Mouse (Mus musculus) megakaryocyte, embryonic 14.5 days (primary cell): ENCODE data around the gene Rnasek. TPM values are rescaled to one million over a fixed set of nuclear protein-coding genes. Genes with fewer than 3 reads are reported as not detected.

ENCODE experiments used
- H3K27me3 ChIP-seq: replicated peaks from 2 replicates; pipeline ENCODE3; 2012; ENCODE audit warnings: inconsistent platforms
- H3K36me3 ChIP-seq: replicated peaks from 2 replicates; pipeline ENCODE3; 2012; ENCODE audit warnings: low read length, inconsistent platforms, mixed read lengths
- H3K4me1 ChIP-seq: 2 replicates; pipeline ENCODE4 v1.6.1; 2012; ENCODE audit warnings: inconsistent platforms
- H3K4me3 ChIP-seq: replicated peaks from 2 replicates; pipeline ENCODE3; 2012; ENCODE audit warnings: moderate library complexity, mild to moderate bottlenecking, inconsistent platforms
- H3K9me3 ChIP-seq: 2 replicates; pipeline ENCODE4 v1.6.1; 2012; ENCODE audit warnings: inconsistent platforms
- FLI1 ChIP-seq: IDR thresholded peaks from 2 replicates; pipeline ENCODE4 v1.6.1; 2012; ENCODE audit warnings: low read length, inconsistent platforms, mixed read lengths
- GATA1 ChIP-seq: IDR thresholded peaks from 3 replicates; pipeline ENCODE4 v1.6.1; 2012; ENCODE audit warnings: mixed read lengths, low read length, inconsistent platforms, borderline replicate concordance
- polyA plus RNA-seq: library from polyadenylated mRNA; stranded (reverse); fragments of >175 nt; gene quantifications from 2 replicates; pipeline ENCODE4 v1.2.3, GENCODE M21; 2012; ENCODE audit warnings: low replicate concordance; ENCODE audit not compliant: insufficient read depth

The Rnasek gene
- polyA plus RNA-seq, 1 experiment: 1,064 TPM

DNA sequence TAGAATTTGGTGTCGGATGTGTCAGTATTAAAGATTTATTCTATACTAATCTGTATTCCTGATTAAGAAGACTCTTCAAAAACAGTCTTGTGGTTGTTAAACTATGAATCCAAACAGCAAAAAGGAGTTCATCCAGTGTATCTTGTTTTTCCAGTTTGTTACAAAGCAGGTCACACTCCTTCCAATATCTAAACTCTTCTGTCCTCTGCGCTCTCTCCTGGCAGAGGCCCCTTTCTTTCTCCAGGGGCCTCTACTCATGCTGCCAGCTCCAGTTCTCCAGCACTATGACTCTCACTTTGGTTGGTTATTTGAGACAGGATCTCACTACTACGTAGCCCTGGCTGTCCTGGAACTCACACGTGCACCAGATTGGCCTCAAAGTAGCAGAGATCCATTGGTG is 26.2 kb upstream of the Rnasek start:
- Histone ChIP-seq H3K4me3 (no peak overlapping the region), H3K9me3 (peaks cover 13% of the 10 kb centered on the region; the same call in 1 of the 2 replicates), H3K27me3 (peaks cover 2% of the 10 kb centered on the region), H3K4me1 (peaks cover 45% of the 10 kb centered on the region), H3K36me3 (peaks cover 38% of the 10 kb centered on the region)
- TF ChIP-seq FLI1 (no peak), GATA1 (no peak)

- Histone ChIP-seq H3K9me3 (peaks cover 19% of the 10 kb centered on the region; the same call in 1 of the 2 replicates), H3K4me3 (peak overlapping the region; percentile 57), H3K27me3 (peaks cover 2% of the 10 kb centered on the region), H3K36me3 (peaks cover 44% of the 10 kb centered on the region), H3K4me1 (peaks cover 45% of the 10 kb centered on the region)
- TF ChIP-seq FLI1: no peak
- no peak for TF ChIP-seq GATA1
Measured at GRCm38 (mm10) chr11:70265252-70265651, 25.6 kb upstream of the Rnasek start.

DNA sequence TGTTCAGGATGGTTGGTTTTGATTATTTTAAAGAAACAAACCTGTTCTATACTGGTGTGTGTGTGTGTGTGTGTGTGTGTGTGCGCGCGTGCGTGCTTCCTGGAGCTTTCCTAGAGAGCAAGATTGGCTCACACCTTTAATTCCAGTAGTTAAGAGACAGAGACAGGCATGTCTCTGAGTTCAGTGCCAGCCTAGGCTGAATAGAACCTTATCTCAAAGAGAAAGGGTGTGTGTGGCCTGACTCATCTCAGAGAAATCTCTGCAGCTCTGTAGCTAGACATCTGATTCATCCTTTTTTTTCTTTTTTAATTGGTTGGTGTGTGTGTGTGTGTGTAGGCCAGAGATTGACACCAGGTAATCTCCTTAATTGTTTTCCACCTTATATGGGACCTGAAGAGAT is 19.4 kb upstream of the Rnasek start:
- no peak for TF ChIP-seq FLI1
- TF ChIP-seq GATA1: no peak
- Histone ChIP-seq H3K4me1 (peaks cover 55% of the 10 kb centered on the region), H3K9me3 (peaks cover 22% of the 10 kb centered on the region; the same call in 1 of the 2 replicates), H3K4me3 (no peak overlapping the region), H3K27me3 (peaks cover 11% of the 10 kb centered on the region), H3K36me3 (peaks cover 44% of the 10 kb centered on the region)

- H3K4me1 ChIP-seq: peaks cover 86% of the 10 kb centered on the region
- peak within 1 kb of the TSS; percentile 94 for H3K4me3 ChIP-seq
- TF ChIP-seq GATA1: no peak
- no peak for TF ChIP-seq FLI1
- peaks cover 61% of the 10 kb centered on the region for H3K36me3 ChIP-seq
- H3K9me3 ChIP-seq: peaks cover 3% of the 10 kb centered on the region; the same call in 1 of the 2 replicates
- peaks cover 9% of the 10 kb centered on the region for H3K27me3 ChIP-seq
Measured at GRCm38 (mm10) chr11:70254931-70255531, 15.4 kb upstream of the Rnasek start, which contains the start of gene Alox12. Gene Alox12 (minus strand): TSS chr11:70255353.

GRCm38 (mm10) chr11:70254337-70254736 is 14.7 kb upstream of the Rnasek start:
- TF ChIP-seq GATA1 (no peak), FLI1 (no peak)
- peaks cover 3% of the 10 kb centered on the region; the same call in 1 of the 2 replicates for H3K9me3 ChIP-seq
- H3K36me3 ChIP-seq: peaks cover 68% of the 10 kb centered on the region
- peaks cover 9% of the 10 kb centered on the region for H3K27me3 ChIP-seq
- H3K4me1 ChIP-seq: peaks cover 90% of the 10 kb centered on the region
- H3K4me3 ChIP-seq: peak overlapping the region; percentile 94

- Histone ChIP-seq H3K36me3 (peaks cover 86% of the 10 kb centered on the region), H3K4me1 (peaks cover 97% of the 10 kb centered on the region), H3K4me3 (peak overlapping the region; percentile 94), H3K27me3 (no peaks in the 10 kb centered on the region), H3K9me3 (peaks cover 3% of the 10 kb centered on the region; the same call in 1 of the 2 replicates)
- TF ChIP-seq GATA1 (no peak), FLI1 (no peak)
Measured at GRCm38 (mm10) chr11:70251853-70252252, 12.2 kb upstream of the Rnasek start.

GRCm38 (mm10) chr11:70250150-70250549 is 10.5 kb upstream of the Rnasek start:
- Histone ChIP-seq H3K4me1 (peaks cover 93% of the 10 kb centered on the region), H3K4me3 (peak overlapping the region; percentile 94), H3K9me3 (no peaks in the 10 kb centered on the region), H3K36me3 (peaks cover 92% of the 10 kb centered on the region), H3K27me3 (no peaks in the 10 kb centered on the region)
- TF ChIP-seq GATA1 (no peak), FLI1 (no peak)

GRCm38 (mm10) chr11:70247136-70247845 is 7.6 kb upstream of the Rnasek start:
- Histone ChIP-seq H3K27me3 (no peaks in the 10 kb centered on the region), H3K9me3 (no peaks in the 10 kb centered on the region), H3K36me3 (peaks cover 93% of the 10 kb centered on the region), H3K4me3 (no peak overlapping the region), H3K4me1 (peaks cover 82% of the 10 kb centered on the region)
- TF ChIP-seq GATA1: no peak
- no peak for TF ChIP-seq FLI1

DNA sequence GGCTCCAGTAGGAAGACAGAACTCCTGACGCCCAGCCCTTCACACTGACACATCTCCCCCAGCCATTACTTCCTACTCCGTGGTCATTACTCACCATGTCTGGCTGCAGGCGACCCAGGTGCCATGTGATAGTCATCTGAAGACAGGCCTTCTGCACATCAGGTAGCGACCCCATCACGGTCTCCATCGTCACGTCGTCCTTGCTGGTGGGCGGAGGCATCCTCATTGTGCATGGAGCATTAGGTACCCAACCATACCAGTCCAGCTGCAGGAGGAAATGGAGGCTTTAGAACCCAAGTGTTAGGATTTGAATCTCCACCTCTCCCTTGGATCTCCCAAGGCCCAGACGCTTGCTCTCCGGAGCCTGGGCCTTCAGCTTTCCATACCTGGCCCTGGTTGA is 2.9 kb upstream of the Rnasek start:
- Histone ChIP-seq H3K4me3 (peak overlapping the region; percentile 62), H3K27me3 (no peaks in the 10 kb centered on the region), H3K9me3 (no peaks in the 10 kb centered on the region), H3K4me1 (peaks cover 61% of the 10 kb centered on the region), H3K36me3 (peaks cover 69% of the 10 kb centered on the region)
- TF ChIP-seq GATA1 (no peak), FLI1 (no peak)
